Mouse (Mus musculus): ENCODE data around the gene Spdl1.
A peak's percentile ranks its signal among the peaks of the same experiment; 100 is the strongest.
"Not testable (repeated sequence)": the region's sequence is repeated elsewhere in the genome, so short reads cannot be mapped to it uniquely, and the experiment has no call there.

Spdl1 gene

DNA sequence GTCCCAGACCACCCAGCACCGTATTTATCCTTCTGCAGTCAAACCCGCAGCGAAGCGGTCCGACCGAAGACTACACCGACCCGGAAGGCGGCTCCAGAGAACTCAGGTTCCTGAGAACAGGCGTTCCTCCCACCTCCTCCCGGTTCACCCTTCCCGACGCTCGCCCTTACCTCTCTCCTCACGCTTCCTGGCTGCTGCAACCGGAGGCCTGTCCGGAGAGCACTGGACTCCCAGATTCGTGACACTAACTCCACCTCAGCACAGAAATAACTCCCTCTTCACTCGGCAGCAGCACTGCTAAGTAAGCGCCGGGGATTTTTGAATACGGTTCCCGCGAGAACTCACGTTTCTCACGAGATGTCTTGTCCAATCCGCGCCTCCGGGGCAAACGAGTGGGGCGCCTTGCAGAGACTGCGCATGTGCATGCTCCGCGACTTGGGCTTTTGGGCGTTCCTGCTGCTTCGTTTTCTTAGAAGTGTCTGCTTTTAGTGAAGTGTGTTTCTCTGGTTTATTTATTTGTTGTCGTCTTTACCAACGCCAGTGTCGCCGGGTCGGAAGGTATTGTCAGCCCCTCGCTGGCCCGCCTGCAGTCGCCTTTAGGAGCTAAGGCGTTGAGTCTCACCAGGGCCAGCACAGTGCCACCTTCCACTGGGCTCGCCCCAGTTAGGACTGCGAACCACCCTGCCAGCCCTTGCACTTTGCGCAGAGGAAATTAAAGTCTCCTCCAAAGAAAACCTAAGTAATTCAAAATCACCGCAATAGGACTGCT, at the start of gene Spdl1:
Gene Spdl1, minus strand, starts transcription at position 324 of the 769 bp plus-strand sequence.
- DNase-seq (ENCODE audit: low spot score) = peak; percentile 79

DNA sequence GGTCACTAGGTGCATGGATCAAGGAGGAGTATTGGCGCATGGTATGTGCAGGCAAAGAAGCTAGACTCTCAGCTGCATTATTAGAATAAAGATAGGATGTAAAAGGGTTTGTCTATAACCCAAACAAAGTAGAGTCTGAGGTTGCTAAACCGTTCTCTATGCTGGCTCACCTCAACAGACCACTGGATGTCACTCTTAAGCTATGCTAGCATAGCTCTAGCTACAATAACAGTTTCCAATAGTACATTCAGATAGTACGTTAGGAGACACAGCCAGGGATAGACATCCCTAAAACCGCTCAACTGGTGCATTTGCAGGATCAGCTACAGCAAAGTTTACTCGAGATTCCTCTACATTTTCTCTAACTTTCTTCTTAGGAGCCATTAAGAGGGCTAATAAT, 48.1 kb upstream of the Spdl1 start:
- no peak for DNase-seq (ENCODE audit: low spot score)

DNA sequence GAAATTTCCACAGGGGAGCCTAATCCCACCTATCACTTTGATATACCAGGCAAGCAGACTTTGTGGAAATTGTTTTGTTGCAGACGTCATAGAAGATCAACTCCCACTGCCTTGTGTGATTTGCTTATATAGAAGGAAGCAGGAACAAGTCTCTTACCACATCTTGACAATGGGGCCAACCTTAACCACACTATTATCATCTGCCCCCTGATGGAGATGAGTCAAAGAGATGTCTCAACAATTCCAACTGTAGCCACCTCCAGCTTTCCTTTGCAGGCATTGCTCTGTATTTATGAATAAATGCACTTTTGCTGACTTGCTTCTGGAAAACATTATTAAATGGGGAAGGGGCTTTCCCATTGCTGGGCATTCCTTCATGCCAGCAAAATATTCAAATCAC, 46.2 kb upstream of the Spdl1 start:
- no peak for DNase-seq (ENCODE audit: low spot score)

DNA sequence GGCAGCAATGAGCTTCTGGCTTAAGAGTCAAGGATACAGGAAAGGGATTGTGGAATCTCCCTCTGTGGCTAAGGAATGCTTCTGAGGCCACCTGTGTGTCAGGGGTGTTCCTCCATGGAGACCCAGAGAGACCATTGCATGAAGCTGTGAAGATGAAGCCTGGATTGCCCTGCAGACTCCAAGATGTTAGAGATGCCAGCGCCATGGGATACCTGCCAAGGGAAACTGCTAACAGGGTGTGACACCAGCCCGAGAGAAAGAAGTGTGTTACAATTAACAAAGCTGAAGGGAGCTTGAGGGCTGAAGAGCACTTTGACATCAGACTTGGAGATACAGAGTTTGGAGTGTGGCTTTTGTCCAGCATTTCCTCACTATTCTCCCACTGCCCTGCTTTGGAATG, 40.4 kb upstream of the Spdl1 start:
- no peak for DNase-seq (ENCODE audit: low spot score)

DNA sequence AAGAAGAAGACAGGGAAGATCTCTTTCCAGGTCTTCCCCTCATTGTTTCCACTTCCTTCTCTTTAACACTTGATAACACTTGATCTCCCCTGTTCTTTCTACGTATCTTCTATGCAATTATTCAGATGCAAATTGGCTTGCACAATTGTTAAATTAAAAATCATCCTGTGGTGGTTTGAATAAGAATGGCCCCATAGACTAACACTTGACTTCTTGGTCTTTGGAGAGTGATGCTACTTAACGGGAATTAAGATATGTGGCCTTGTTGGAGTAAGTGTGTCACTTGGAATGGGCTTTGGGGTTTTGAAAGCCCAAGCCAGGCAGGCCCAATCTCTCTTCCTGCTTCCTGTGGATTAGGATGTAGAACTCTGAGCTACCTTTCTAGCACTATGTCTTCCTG, 39.0 kb upstream of the Spdl1 start:
- DNase-seq (ENCODE audit: low spot score) = no peak

DNA sequence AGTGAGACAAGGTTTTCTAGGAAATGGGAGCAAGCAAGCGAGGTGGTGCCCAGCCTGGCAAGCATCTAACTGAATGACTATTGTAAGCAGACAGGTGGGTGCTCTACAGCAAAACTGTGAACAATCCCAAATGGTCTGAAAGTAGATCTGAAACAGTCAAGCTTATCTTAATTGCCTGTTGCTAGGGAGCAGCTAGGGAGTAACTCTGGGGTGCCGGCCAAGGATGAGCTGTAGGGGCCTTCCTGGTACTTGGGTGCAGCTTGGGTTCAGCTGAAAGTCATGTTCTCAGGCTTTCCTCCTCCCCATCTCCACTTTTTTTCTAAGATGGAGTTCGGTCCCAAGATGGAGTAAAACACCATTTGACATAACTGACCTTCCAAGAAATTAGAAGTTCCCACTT, 38.5 kb upstream of the Spdl1 start:
- DNase-seq (ENCODE audit: low spot score) = no peak

DNA sequence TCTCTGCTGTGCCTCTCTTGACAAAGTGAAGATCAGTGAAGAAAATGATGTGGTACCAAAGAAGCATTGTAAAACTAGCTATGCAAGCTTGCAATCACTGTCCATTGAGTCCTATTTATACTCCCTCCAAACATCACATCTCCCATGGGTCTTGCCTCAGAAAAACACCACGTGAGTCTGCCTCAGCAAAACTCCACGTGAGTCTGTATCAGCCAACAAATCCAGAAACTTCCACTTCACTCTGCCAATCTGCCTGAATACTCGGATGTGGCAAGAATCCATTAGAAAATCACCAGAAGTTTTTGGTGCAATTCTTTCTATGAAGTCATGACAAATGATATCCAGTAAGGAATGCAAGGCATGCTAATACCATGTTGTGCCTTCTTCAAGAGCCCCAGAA, 38.0 kb upstream of the Spdl1 start:
- DNase-seq (ENCODE audit: low spot score) = no peak

DNA sequence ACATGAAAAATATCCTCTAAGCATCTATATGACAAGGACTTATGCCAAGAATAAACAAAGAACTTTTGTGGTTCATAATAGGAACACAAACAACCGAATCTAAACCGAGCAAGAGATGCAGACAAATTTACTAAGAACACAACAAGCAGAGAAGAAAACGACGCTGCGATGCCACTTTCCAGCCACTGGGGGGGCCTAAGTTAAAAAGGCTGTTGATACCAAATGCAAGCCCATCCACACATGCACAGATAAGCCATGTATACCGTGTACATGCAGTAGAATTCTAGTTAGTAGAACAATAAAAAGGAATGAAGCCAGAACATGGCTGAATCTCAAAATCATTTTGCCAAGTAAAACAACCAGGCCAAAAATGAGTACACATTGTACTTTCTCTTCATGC, 35.2 kb upstream of the Spdl1 start:
- DNase-seq (ENCODE audit: low spot score) = no peak

DNA sequence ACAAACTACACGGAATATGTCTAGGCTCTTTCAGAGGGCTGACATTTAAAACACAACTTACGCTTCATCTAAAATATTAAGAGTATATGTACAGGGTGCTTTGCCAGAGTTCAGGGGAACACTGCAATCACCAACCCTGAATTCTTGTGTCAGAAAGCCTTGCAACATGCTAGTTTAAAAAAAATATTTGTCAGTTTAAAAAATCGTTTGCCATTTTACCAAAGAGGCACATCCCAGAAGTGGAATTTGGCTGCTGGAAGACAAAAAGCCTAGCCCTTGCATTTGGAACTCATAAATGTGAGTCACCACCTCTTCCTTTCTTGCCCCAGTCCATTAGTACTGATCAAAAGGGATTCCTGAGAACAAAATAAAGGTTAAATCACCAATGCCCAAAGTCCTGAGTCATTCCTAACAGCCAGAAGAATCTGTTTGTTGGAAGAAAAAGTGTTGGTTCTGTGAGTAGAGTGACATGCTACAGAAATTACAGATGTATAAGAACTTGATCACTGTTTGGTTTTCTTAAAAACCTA, 32.4 kb upstream of the Spdl1 start:
- DNase-seq (ENCODE audit: low spot score) = no peak

DNA sequence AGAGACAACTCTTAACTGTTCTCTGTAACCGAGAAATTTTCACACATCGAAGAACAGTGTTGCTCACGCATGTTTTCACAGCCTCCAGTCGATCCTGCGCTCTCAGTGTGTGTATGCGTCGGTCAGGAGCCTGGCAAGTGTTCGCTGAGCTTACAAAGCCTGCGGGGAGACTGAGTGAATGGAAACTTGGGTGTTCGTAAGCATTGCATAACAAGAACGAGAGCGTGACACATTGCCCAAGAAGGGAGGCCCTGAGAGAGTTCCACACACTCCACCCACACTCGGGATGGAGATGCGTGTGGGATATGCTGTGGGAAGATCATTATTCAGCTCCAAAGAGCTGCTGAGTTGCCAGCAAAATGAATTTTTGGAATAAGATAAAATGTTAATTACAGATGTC, 31.7 kb upstream of the Spdl1 start:
- no peak for DNase-seq (ENCODE audit: low spot score)

DNA sequence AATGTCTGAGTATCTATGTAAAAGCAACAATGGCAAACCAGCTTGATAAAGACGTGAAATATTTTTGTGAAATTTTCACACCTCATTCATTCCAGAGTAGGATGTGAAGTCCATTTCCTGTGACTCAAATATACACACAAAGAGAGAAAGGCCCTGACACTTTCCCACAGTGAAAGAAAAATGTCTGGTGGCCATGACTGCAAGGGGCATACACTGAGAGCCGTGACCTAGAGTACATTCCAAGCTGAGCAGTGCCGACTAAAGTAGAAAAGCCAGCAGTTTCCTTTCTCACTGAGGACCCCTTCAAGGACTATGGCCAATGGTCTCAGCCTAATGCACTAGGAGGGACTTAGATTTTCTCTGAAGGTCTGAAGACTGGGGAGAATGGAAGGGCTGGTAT, 23.2 kb upstream of the Spdl1 start:
- no peak for DNase-seq (ENCODE audit: low spot score)

DNA sequence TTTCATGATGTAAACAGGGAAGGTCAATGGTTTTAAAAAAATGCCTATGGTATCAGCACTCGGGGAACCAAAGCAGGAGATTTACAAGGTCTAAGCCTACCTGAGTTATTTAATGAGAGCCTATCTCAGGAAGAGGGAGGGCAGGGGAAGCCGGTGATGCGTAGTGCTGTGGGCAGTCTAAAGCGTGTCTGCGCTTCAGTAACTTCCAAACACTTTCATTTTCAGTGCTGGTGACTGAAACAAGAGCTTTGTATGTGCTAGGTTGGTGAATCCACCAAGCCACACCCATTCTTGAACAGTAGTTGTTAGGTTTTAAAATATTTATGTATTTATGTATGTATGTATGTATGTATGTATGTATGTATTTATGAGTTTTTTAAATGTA, 12.8 kb upstream of the Spdl1 start:
- no peak for DNase-seq (ENCODE audit: low spot score)

DNA sequence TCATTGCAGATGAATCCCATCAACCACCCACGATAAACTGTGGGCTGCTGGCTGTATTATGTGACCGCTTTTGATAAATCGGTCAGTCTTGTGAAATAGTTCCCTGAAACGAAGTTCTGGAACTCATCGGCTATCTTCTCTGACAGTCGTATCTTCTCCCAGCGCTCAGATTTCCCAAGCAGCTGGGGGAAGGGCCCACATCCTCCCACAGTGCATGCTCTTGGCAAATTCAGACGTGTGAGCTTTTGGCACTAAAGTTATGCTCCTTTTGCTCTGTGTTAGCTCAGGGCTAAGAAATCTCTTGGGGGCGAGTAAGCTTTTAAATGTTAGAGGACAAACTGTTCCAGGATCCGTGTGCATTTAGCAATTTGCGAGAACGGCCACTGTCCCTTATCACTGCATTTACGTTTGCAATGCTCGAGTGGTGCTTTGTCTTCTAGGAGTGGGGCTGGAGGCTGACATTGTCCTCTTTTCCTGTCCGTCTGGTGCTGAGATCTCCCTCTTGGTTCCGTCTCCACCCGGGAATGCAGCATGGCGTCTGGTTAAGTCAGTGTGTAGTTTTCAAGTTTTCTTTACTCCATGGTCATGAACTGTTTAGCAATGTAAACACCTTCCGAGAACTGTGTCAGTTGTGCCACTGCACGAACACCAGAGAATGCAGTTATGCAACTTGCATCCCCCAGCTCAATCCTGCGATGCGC, 12.3 kb upstream of the Spdl1 start:
- DNase-seq (ENCODE audit: low spot score) = no peak

DNA sequence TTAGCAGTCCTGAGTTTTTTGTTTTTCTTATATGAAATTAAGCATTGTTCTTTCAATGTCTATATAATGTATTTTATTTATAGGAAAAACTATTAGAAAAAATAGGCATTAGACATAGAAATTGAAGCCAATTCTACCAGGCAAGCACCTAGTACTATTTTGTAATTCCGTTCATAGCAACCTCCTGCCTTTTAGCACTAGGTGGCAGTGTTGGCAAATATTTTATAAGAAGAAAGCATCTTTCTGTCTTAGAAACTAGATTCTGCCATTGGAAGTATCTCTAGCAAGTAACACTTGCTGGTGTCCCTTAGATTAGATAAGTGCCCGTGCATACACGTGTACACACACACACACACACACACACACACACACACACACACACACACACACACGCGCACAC, 10.1 kb upstream of the Spdl1 start:
- DNase-seq (ENCODE audit: low spot score) = no peak

DNA sequence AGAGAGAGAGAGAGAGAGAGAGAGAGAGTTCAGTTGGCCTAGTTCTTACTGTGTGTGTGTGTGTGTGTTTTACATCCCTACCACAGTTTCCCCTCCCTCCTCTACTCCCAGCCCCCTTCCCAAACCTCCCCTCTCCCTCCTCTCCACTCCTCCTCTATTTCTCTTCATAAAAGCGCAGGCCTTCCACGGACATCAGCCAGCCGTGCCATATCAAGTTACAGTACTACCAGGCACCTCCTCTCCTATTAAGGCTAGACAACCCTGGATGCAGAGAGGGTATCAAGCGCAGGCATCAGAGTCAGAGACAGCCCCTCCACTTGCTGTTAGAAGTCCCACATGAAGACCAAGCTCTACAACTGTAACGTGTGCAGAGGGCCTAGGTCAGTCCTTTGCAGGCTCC, 6.8 kb upstream of the Spdl1 start:
- no peak for DNase-seq (ENCODE audit: low spot score)

DNA sequence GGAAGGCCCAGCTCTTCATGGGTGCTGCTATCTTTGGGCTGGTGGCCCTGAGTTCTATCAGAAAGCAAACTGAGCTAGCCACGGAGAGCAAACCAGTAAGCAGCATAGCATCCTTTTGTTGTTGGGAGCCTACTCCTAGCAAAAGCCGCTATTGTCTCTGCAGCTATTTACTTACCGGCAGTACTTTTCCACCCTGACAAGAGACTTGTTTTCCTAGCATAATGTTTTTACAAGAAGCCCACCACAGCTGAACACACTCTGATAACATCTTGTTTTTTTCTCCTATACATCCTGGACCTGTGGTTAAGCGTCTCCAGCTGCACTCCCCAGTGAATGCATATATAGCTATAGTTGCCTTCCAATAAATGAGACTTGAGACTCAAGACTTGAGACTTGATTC, 5.6 kb upstream of the Spdl1 start:
- no peak for DNase-seq (ENCODE audit: low spot score)

DNA sequence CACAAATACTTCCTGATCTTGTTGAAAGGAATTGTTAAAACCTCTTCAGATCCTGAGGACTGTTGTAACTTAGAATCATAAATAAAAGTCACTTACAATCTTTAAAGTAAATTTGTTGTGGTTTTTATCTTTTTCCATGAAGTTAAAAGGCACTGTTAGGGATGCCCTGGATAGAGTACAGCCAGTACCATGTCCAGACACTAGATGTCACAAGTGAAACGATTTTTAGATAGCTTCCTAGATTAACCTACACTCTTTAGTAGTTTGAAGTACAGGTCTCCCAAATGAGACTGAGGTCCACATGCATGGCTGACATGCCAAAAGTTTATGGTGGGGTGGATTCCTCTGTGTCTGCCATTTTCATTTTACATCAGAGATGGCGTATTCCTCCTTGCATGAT, 2.8 kb upstream of the Spdl1 start:
- DNase-seq (ENCODE audit: low spot score) = no peak

DNA sequence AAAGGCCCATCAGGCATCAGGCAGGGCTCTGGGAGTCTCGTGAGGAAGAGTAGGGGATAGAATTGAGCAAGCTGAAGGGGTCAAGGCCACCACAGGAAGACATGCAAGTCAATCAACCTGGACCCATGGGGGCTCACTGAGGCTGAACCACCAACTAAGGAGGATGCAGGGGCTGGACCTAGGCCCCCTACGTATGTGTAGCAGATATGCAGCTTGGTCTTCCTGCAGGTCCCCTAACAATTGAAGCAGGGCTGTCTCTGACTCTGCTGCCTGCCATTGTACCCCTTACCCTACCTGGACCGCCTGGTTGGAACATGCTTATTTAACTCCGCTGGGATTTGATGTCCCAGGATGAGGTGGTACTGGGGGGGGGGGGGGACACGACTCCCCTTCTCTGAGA, 763 bp downstream of the Spdl1 start:
- DNase-seq (ENCODE audit: low spot score) = no peak

DNA sequence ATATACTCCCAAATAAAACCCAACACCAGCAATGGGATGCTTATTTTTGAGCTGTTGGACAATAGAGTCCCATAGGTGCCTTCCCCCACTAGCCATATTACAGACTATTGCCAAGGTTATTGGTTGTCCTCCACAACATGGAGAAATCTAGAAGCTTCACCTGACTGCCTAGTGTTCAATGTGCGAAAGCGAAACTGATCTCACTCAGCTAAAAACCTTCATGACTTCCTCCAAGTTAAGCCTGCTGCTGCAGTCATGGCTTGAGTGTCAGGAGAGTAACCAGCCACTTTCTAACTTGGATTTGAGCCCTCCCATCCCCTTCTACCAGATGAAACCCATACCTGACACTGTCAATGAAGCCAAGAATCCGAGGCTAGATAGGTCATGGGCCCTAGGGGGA, 5.6 kb downstream of the Spdl1 start:
- no peak for DNase-seq (ENCODE audit: low spot score)

DNA sequence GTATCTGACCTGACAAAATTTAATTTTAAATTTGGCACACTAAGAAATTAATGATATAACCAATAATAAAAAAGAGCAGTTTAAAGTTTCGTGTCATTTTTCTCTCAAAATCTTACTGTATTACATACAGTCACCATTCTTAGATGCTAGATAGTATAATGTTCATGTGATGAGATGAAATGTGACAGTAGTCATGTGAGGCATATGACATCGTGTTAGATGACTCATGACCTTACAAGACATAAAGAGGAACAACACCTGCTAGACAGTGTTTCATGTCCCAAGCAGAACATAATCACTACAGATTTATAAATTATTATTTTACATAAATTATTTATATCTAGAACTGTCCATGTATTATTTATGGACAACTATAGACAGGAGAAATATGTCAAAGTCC, 6.5 kb downstream of the Spdl1 start:
- no peak for DNase-seq (ENCODE audit: low spot score)

DNA sequence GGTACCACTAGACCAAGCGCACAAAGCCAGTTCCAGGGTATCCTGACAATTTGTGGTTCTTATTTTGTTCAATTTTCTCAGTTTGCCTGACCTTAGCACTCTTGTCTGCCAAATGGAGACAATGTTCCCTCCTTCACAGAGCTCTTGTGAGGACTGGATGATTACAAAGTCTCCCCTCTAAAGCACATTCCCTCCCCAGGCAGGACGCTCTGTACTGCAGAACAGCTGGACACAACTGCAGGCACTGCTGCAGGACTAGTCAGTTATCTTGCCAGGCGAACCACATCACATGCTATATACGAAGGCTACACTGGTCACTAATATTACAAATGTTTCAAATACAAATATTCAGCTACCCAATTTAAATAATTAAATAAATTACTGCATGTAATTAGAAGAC, 8.7 kb downstream of the Spdl1 start:
- no peak for DNase-seq (ENCODE audit: low spot score)

DNA sequence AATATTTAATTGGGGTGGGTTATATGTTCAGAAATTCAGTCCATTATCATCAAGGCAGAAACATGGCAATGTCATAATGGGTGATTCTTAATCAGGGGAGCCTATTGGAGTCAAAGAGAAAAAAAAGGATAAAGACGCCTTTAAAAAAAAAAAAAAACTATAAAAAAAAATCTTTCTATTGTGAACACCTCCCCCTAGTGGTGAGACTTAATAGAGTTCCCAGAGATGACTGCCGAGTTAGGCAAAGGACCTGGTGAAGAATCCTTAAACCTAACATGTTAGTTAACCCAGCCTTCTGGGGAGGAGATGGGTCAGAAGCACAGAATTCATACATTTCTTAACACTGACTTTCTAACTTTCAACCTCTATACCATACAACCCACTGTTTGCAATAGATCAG, 18.7 kb downstream of the Spdl1 start:
- no peak for DNase-seq (ENCODE audit: low spot score)

DNA sequence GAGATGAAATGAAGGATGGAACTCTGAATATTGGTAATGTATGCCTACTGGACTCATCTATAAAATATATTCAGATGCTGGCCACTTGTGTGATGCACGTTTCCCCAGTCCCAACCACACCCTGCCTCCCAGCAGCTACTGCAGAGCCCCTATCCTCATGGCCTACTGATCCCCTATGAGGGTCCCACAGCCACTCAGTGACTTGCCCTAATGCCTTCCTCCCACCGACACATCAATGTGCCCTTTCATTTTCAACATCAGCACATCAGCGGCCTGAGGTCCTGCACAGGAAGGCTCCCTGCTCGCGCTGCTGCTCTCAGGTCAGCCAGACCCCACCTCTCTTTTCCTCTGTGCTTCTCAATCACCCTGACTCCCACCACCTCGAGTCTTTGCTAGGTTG, 19.1 kb downstream of the Spdl1 start:
- DNase-seq (ENCODE audit: low spot score) = no peak

DNA sequence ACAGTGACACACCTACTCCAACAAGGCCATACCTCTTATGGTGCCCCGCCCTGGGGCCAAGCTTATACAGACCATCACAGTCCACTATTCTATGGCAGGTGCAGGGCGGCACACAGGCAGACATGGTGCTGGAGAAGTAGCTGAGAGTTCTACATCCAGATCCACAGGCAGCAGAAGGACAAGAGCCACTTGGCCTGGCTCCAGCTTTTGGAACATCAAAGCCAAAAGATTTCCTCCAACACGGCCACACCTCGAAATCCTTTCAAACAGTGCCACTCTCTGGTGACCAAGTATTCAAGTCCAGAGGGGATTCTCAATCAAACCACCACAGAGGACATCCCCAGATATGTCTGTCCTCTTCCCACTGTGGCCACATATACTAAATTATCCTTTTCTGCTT, 28.4 kb downstream of the Spdl1 start:
- not testable (repeated sequence) for DNase-seq (ENCODE audit: low spot score)
